Mouse (Mus musculus): Measurements from ENCODE around the gene Frrs1.

GRCm38 (mm10) chr3:116850376-116850775, 8.9 kb upstream of the Frrs1 start:
- TF ChIP-seq POLR2A (IDR thresholded peaks at IDR 0.05; ENCODE audit: borderline replicate concordance, extremely low read depth, insufficient read depth, insufficient read length, poor library complexity, severe bottlenecking), result no peak
- no peak for TF ChIP-seq CTCF (IDR thresholded peaks at IDR 0.05; ENCODE audit: borderline replicate concordance, extremely low read depth, insufficient read depth, insufficient read length)

All from brain, embryonic 14.5 days (tissue).